Mouse (Mus musculus) liver, postnatal 0 days (tissue): ENCODE results near the gene Cavin1.

Source experiments
- CTCF ChIP-seq: sonication (generic); IDR thresholded peaks from 2 replicates; pipeline ENCODE4 v1.5.1; 2016; ENCODE audit warnings: antibody characterized with exemption, low read depth
- EP300 ChIP-seq: IDR thresholded peaks from 2 replicates; pipeline ENCODE4 v1.6.1; 2016; ENCODE audit warnings: antibody characterized with exemption, low read depth, mild to moderate bottlenecking

DNA sequence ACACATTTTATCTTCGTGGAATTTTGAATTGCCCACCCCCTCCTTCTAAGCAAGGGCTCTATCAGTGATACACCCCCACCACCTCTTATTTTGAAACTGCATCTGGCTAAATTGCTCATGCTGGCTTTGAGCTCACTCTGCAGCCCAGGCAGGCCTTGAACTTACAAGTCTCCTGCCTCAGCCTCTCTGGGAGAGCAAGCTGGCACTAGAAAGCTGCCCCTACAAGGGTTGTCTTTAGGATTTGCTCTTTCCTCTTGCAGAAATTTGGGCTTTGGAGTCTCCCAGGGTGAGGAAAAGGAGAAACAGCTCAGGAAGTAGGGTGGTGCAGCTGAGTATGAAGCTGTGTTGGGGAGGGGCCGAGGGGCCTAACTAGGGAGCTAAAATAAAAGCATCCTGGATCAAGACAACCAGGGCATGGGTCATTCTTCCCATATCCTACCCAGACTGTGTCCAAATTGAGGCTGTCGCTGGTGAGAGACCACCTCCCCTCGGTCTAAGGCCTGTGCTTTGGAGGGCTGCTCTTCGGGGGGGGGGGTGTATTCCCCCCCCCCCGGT, 12.7 kb downstream of the Cavin1 start:
- no peak for TF ChIP-seq CTCF
- no peak for TF ChIP-seq EP300
